Mouse (Mus musculus) spleen, adult 2 months (tissue): ENCODE measurements around the gene Gm3173. TPM values are rescaled to one million over a fixed set of nuclear protein-coding genes. Genes with fewer than 3 reads are reported as not detected.
"Not testable (repeated sequence)": the region's sequence is repeated elsewhere in the genome, so short reads cannot be mapped to it uniquely, and the experiment has no call there.

Experiments
- DNase-seq, 2 experiments: peaks; one replicate each; pipeline versions ENCODE4 v3.0.0 to v3.0.0-alpha.2; 2012 to 2021; ENCODE audit warnings: low spot score in 2 of 2, low read depth in 1 of 2
- H3K27ac ChIP-seq: fragments of 200-500 bp; 2 replicates; pipeline ENCODE4 v1.5.1; 2012; ENCODE audit warnings: low read length, inconsistent platforms; ENCODE audit not compliant: insufficient read depth
- H3K27me3 ChIP-seq: fragments of 200-500 bp; 2 replicates; pipeline ENCODE4 v1.6.1; 2012; ENCODE audit warnings: mild to moderate bottlenecking, moderate library complexity, low read length, inconsistent platforms; ENCODE audit not compliant: control insufficient read depth, insufficient read depth
- H3K36me3 ChIP-seq: fragments of 200-500 bp; 2 replicates; pipeline ENCODE4 v1.6.1; 2012; ENCODE audit warnings: mild to moderate bottlenecking, low read length, inconsistent platforms; ENCODE audit not compliant: control insufficient read depth, insufficient read depth
- H3K4me1 ChIP-seq: fragments of 200-500 bp; 2 replicates; pipeline ENCODE4 v1.6.1; 2011; ENCODE audit warnings: inconsistent platforms; ENCODE audit not compliant: control insufficient read depth, insufficient read depth, insufficient read length
- H3K4me3 ChIP-seq: fragments of 200-500 bp; 2 replicates; pipeline ENCODE4 v1.5.1; 2011; ENCODE audit warnings: mild to moderate bottlenecking, inconsistent platforms; ENCODE audit not compliant: insufficient read depth, insufficient read length; ENCODE audit errors: extremely low read depth
- WGBS: fragments of 180-500 bp; shearing (Covaris S2); methylation state at CpG from one replicate; pipeline ENCODE4 v1.1.7; 2018; 5-methylcytosine and 5-hydroxymethylcytosine counted together
- polyA plus RNA-seq: library from polyadenylated mRNA; depleted of rRNA; stranded (reverse); fragments of >200 nt; gene quantifications from 2 replicates; pipeline ENCODE4 v1.2.3, GENCODE M21; 2012; rRNA removed

Gene Gm3173
- polyA plus RNA-seq: not detected in 2 replicates

- not testable (repeated sequence) for H3K27ac ChIP-seq, H3K4me1 ChIP-seq, DNase-seq, H3K4me3 ChIP-seq, H3K36me3 ChIP-seq, H3K27me3 ChIP-seq
Measured at GRCm38 (mm10) chr14:4430692-4431091, at the start of gene Gm3173. Gene Gm3173 (plus strand): TSS chr14:4430992.

- not testable (repeated sequence) for DNase-seq, H3K27me3 ChIP-seq, H3K4me1 ChIP-seq, H3K4me3 ChIP-seq, H3K36me3 ChIP-seq, H3K27ac ChIP-seq
Measured at GRCm38 (mm10) chr14:4385606-4386005, 45.2 kb upstream of the Gm3173 start.

- not testable (repeated sequence) for DNase-seq, H3K4me1 ChIP-seq, H3K36me3 ChIP-seq, H3K27ac ChIP-seq, H3K27me3 ChIP-seq, H3K4me3 ChIP-seq
- 97% methylated on average over 4 of the region's 6 CpGs for WGBS
Measured at GRCm38 (mm10) chr14:4392841-4393530, 37.8 kb upstream of the Gm3173 start.

- not testable (repeated sequence) for H3K27me3 ChIP-seq, H3K27ac ChIP-seq, H3K36me3 ChIP-seq, DNase-seq, H3K4me1 ChIP-seq, H3K4me3 ChIP-seq
- WGBS: 70% methylated on average over 3 of the region's 3 CpGs
Measured at GRCm38 (mm10) chr14:4397226-4397625, 33.6 kb upstream of the Gm3173 start, which contains the start of gene Gm3159. Gene Gm3159 (plus strand): TSS chr14:4397526.

- H3K4me1 ChIP-seq, H3K4me3 ChIP-seq, H3K27ac ChIP-seq, DNase-seq, H3K36me3 ChIP-seq, H3K27me3 ChIP-seq: not testable (repeated sequence)
Measured at GRCm38 (mm10) chr14:4398624-4399023, 32.2 kb upstream of the Gm3173 start.

GRCm38 (mm10) chr14:4400115-4400789 is 30.5 kb upstream of the Gm3173 start:
- H3K4me1 ChIP-seq, H3K27me3 ChIP-seq, H3K4me3 ChIP-seq, DNase-seq, H3K27ac ChIP-seq, H3K36me3 ChIP-seq: not testable (repeated sequence)
- 83% methylated on average over 5 of the region's 5 CpGs for WGBS

GRCm38 (mm10) chr14:4401245-4401644 is 29.5 kb upstream of the Gm3173 start:
- not testable (repeated sequence) for H3K4me1 ChIP-seq, DNase-seq, H3K4me3 ChIP-seq, H3K27me3 ChIP-seq, H3K36me3 ChIP-seq, H3K27ac ChIP-seq
- 67% methylated on average over 5 of the region's 5 CpGs for whole genome bisulfite sequencing

GRCm38 (mm10) chr14:4403840-4404239 is 27.0 kb upstream of the Gm3173 start:
- H3K27ac ChIP-seq, H3K27me3 ChIP-seq, DNase-seq, H3K36me3 ChIP-seq, H3K4me1 ChIP-seq, H3K4me3 ChIP-seq: not testable (repeated sequence)

- not testable (repeated sequence) for DNase-seq, H3K27me3 ChIP-seq, H3K4me3 ChIP-seq, H3K4me1 ChIP-seq, H3K27ac ChIP-seq, H3K36me3 ChIP-seq
- WGBS: 55% methylated on average over 1 of the region's 1 CpGs
Measured at GRCm38 (mm10) chr14:4409939-4410338, 20.9 kb upstream of the Gm3173 start.

GRCm38 (mm10) chr14:4414965-4415835 is 15.6 kb upstream of the Gm3173 start, which contains the start of gene Gm3164:
Gene Gm3164 (plus strand): TSS chr14:4415448.
- not testable (repeated sequence) for H3K36me3 ChIP-seq, DNase-seq, H3K4me1 ChIP-seq, H3K4me3 ChIP-seq, H3K27me3 ChIP-seq, H3K27ac ChIP-seq
- 9% methylated on average over 42 of the region's 59 CpGs for WGBS
